Mouse (Mus musculus) natural killer cell, adult 2 months (primary cell): ENCODE measurements around the gene Csn1s2b.
"Not testable (repeated sequence)": the region's sequence is repeated elsewhere in the genome, so short reads cannot be mapped to it uniquely, and the experiment has no call there.

ENCODE experiments used
- DNase-seq, 2 experiments: peaks; one replicate each; pipeline ENCODE4 v3.0.0; 2022; ENCODE audit warnings: low spot score in 2 of 2

Csn1s2b gene

DNA sequence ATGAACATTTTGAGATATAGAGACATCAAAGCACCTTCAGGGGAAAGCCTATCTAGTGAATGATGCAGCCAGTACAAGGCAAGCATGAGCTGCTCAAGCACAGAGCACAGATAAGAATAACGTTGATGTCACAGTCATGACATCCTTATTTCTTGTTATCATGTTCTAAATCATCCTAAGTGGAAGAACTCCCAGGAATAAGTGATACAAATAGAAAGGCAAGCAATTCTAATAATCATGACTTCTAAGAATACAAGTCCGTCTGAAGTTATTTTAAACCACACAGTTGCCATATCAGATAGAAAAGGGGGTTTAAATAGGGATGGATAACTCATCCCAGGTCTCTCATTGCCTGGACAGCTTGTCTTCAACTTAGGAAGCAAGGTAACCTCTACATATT, at the start of gene Csn1s2b:
Gene Csn1s2b (plus strand): TSS at position 301 of the 400 bp plus-strand sequence.
- no peak for DNase-seq

GRCm38 (mm10) chr5:87764546-87764945, 43.3 kb upstream of the Csn1s2b start:
- DNase-seq = no peak

DNA sequence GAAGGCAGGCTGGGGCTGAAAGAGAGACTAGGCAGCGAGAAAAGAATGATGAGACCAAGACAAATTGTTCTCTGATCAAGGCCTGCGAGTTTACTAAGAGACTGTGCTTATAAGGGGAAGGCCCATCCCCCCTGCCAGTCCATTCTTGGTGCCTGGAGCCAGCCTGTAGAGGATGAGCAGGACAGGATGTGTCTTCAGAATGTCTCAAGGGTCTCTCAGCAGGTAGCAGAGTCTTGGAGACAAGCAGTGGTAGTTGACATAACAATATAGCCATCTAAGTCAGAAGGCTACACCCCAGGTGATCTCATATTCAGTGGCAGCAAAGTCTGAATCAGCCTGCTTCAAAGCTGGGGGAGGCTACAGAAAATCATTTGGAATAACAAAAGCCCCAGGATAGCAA, 35.7 kb upstream of the Csn1s2b start:
- not testable (repeated sequence) for DNase-seq

GRCm38 (mm10) chr5:87774267-87774666, 33.6 kb upstream of the Csn1s2b start, which contains the start of gene Csn1s2a:
Gene Csn1s2a, plus strand, starts transcription at chr5:87774567.
- DNase-seq = no peak

DNA sequence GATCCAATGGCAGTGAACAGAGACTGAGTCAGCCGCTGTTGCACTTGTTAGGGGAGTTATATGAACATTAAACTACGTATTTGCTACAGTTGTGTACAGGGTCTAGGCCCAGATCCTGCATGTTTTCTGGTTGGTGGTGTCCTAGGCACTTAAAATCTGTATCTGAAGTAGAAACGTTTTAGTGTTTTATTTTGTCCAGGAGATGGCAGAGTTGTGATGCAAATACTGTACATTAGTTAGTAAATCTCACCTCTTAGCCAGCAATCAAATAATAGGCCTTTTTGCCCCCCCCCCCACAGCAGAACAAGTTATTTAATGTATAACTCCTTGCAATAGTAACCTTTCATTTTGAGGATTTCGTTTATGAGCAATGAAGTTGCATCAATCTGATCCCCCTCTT, 25.2 kb upstream of the Csn1s2b start:
- DNase-seq = no peak

- no peak for DNase-seq
Observed at GRCm38 (mm10) chr5:87809253-87809652, 1.4 kb downstream of the Csn1s2b start.

DNA sequence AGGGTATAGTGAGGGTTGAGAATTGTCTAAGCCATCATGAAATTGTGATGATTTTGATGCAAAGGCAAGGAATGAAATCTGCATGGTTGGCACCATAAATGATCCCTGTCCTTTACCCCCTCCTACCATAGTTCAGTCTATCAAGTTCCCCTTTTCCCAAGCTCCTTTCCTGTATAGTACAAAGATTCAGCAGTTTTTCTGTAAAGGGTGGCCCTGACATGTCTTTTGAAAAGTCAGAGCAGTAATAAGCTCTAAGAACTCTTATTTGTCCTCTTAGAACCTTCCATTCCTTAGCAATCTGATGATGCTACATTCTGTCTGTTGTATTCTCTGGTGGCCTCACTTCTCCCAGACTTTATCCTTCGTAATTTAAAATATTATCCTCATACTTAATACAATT, 17.5 kb downstream of the Csn1s2b start, which contains the start of gene Prr27:
Gene Prr27 (plus strand): TSS at position 301 of the 400 bp plus-strand sequence.
- no peak for DNase-seq

GRCm38 (mm10) chr5:87855136-87855716, 47.3 kb downstream of the Csn1s2b start:
- DNase-seq = no peak

- DNase-seq = no peak
Observed at GRCm38 (mm10) chr5:87870084-87870483, 62.2 kb downstream of the Csn1s2b start.

- no peak for DNase-seq
Observed at GRCm38 (mm10) chr5:87871423-87871822, 63.5 kb downstream of the Csn1s2b start.
